Mouse (Mus musculus) neural tube, embryonic 11.5 days (tissue): ENCODE data around the gene Phyhipl. TPM values are rescaled to one million over a fixed set of nuclear protein-coding genes. Genes with fewer than 3 reads are reported as not detected.

Experiments used
- ATAC-seq: fragments of 200-750 bp; cut with Nextera tagmentation; 2 replicates; pipeline ENCODE4 v1.8.0; 2017; ENCODE audit warnings: moderate number of reproducible peaks, mild to moderate bottlenecking, moderate TSS enrichment, moderate library complexity; ENCODE audit not compliant: insufficient read depth, low FRiP score, low TSS enrichment
- DNase-seq: peaks from one replicate; pipeline ENCODE4 v3.0.0-alpha.2; 2015; ENCODE audit warnings: low spot score
- H3K27ac ChIP-seq: fragments of 300-500 bp; sonication (generic); 2 replicates; pipeline ENCODE4 v1.5.1; 2014; ENCODE audit warnings: low read depth, mild to moderate bottlenecking, low read length
- H3K27me3 ChIP-seq: fragments of 300-500 bp; sonication (generic); 2 replicates; pipeline ENCODE4 v1.6.1; 2014; ENCODE audit warnings: mild to moderate bottlenecking, low read length, mixed read lengths; ENCODE audit not compliant: control insufficient read depth, insufficient read depth
- H3K36me3 ChIP-seq: fragments of 300-500 bp; sonication (generic); 2 replicates; pipeline ENCODE4 v1.6.1; 2014; ENCODE audit warnings: mild to moderate bottlenecking, low read length, moderate library complexity, mixed read lengths; ENCODE audit not compliant: control insufficient read depth, insufficient read depth
- H3K4me1 ChIP-seq: fragments of 300-500 bp; sonication (generic); 2 replicates; pipeline ENCODE4 v1.6.1; 2014; ENCODE audit warnings: low read length, mixed read lengths; ENCODE audit not compliant: control insufficient read depth, insufficient read depth
- H3K4me2 ChIP-seq: fragments of 300-500 bp; sonication (generic); 2 replicates; pipeline ENCODE4 v1.6.1; 2014; ENCODE audit warnings: low read depth, mild to moderate bottlenecking, moderate library complexity
- H3K4me3 ChIP-seq: fragments of 300-500 bp; sonication (generic); 2 replicates; pipeline ENCODE4 v1.5.1; 2014; ENCODE audit warnings: low read depth, low read length
- H3K9ac ChIP-seq: fragments of 300-500 bp; sonication (generic); 2 replicates; pipeline ENCODE4 v1.6.1; 2014; ENCODE audit warnings: mild to moderate bottlenecking, low read length
- H3K9me3 ChIP-seq: fragments of 300-500 bp; sonication (generic); 2 replicates; pipeline ENCODE4 v1.6.1; 2016; ENCODE audit warnings: low read length; ENCODE audit not compliant: control insufficient read depth
- WGBS: fragments of 180-500 bp; shearing (Covaris S2); extraction: QIAGEN DNeasy Blood & Tissue Kit; methylation state at CpG from one replicate; pipeline ENCODE4 v1.1.7; 2014; 5-methylcytosine and 5-hydroxymethylcytosine counted together
- polyA plus RNA-seq: library from polyadenylated mRNA; unstranded; fragments of >200 nt; fragmentation: Nextera tagmentation; extraction: Ambion mirVana; gene quantifications from 2 replicates; pipeline ENCODE4 v1.2.1, GENCODE M21; 2014

Phyhipl gene
- polyA plus RNA-seq, 1 experiment from 2014 or later: 166 TPM

DNA sequence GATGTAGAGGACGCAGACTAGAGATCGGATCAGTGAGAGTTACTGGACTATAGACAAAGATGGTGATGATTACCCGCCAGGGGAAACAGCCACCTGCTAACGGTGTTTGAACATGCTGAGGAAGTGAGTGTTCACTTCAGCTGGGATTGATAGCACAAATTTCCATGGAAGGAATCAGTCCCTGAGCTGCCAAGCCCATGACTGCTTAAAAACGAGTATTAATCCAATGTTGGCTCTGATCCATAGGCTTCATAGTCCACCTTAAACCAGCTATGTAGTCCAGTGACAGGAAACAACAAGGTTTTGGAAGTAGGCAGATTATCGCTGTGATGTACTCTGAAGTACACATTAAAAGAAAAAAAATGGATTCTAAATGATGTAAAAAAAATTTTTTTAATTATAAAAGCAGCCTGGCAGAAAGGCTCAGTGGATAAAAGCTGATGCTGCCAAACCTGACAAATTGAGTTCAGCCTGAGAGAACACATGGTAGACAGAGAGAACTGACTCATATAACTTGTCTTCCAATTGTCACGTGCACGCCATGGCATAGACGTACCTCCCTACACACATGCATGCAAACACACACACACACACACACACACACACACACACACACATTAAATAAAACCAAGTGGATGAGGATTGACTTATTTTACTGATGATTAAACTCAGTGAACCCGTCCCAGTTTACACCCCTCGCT, 14.7 kb downstream of the Phyhipl start:
- no peak for ATAC-seq
- Histone ChIP-seq H3K27ac (peak overlapping the region; percentile 83), H3K36me3 (no peaks in the 10 kb centered on the region), H3K9me3 (no peaks in the 10 kb centered on the region), H3K9ac (no peak overlapping the region), H3K27me3 (no peaks in the 10 kb centered on the region), H3K4me2 (no peak overlapping the region), H3K4me3 (no peak overlapping the region), H3K4me1 (peaks cover 14% of the 10 kb centered on the region; the same call in 1 of the 2 replicates)
- DNase-seq: no peak
- 76% methylated on average over 11 of the region's 11 CpGs for WGBS

DNA sequence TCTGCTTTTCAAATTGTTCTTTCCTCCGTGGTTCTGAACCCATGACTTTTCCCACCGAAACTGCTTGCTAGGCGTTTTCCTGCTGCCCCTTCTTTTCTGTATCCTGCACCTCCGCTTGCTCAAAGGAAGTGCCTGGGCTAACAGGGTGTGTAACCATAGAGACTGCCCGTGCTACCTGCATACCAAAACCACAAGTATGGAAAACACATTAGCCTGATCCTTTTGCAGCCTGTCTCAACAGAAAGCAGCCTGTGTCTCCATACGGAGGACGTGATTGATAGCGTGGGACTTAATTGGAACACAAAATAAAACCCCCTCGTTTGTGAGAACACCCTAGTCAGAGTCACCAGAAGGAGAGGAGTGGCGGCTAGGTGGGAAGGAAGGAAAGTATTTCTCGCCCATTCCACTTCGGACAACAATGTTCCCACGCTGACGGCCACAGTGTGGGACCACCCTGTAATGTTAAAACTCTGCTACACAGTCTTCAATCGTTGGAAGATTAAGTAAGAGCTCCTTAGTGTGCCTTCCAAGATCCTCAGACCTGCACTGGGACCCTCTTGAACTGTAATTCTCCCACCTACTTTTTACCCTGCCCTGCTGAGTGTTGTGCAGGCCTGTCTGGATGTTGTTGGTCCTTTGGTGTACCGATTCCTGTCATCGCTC, 15.6 kb downstream of the Phyhipl start:
- WGBS: 31% methylated on average over 17 of the region's 17 CpGs
- ATAC-seq (peak; percentile 70), DNase-seq (peak; percentile 59)

DNA sequence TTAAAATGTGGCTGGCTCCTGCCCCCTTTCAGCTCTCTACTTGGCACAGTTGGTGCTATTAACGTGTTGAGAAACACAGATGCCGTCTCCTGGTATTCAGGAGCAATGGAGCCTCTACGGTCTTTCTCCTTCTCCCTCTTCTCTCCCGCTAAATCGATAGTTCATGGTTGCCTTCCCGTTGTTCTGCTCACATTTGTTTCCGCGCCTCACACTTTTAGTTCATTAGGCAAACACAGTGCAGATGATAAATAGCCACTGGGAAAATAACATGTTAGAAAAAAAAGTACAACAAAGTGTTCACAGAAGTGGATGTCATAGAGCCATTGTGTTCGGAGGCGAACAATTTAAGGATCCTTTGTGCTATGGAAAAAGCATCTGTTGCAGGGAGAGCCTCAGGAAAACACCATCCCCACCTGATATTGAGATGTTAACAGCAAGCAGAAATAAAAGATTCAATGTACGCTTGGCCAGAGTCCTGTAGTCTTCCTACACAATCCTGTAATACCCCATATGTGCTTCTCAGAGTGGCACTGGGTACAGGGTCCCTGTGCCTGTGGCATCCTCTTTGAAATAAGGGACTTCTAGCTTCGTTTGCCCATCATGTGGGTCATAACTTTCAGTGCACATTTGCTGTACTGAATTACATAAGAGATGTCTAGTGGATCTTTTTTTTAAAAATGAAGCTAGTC, 18.0 kb downstream of the Phyhipl start:
- Histone ChIP-seq H3K9me3 (no peaks in the 10 kb centered on the region), H3K27me3 (no peaks in the 10 kb centered on the region), H3K4me1 (peaks cover 14% of the 10 kb centered on the region; the same call in 1 of the 2 replicates), H3K4me3 (no peak overlapping the region), H3K27ac (peak overlapping the region; percentile 72), H3K36me3 (no peaks in the 10 kb centered on the region), H3K4me2 (peak overlapping the region; percentile 6), H3K9ac (no peak overlapping the region)
- ATAC-seq (peak; percentile 82), DNase-seq (peak; percentile 62)
- 41% methylated on average over 12 of the region's 12 CpGs for WGBS

More for the DNA sequence above, 15.6 kb downstream of the Phyhipl start:
- peaks cover 14% of the 10 kb centered on the region; the same call in 1 of the 2 replicates for H3K4me1 ChIP-seq
- no peaks in the 10 kb centered on the region for H3K9me3 ChIP-seq
- H3K27ac ChIP-seq: peak overlapping the region; percentile 83
- no peak overlapping the region for H3K4me3 ChIP-seq
- H3K27me3 ChIP-seq: no peaks in the 10 kb centered on the region
- no peaks in the 10 kb centered on the region for H3K36me3 ChIP-seq
- H3K9ac ChIP-seq: no peak overlapping the region
- H3K4me2 ChIP-seq: no peak overlapping the region

DNA sequence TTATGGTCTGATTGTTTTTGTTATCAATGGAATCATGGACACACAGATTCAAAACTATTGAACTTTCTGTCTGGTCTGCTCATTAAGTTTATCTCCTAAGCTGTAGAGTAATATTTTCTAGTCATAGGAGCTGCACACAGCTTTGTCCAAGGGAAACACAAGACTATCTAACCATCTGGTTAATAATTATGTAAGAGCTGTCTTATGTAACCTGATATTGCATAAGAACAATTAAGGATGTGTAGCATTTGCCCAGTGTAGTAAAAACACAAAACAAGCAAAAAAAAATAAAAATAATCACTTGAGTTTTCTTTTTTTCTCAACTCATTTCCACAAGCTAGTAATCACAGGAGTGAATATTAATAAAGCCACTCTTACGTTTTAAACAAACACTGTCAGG, 20.5 kb downstream of the Phyhipl start:
- no peak for ATAC-seq

DNA sequence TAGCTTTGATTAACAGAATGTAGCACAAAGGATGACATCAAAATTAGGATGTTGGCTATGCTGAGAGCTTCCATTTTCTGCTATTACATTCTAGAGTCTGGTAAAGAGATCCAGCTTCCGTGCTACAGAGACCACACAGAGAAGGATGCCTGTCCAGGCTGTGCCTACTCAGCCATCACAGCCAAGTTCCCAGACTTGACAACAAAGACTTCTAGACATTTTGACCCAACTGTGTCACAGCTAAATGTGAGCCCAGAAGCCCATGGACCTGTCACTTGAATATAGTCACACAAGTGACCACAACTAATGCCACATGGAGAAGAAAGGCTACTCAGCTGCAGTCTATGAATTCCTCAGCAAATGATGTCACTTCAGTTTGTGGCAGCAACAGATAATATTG, 24.6 kb downstream of the Phyhipl start:
- no peaks in the 10 kb centered on the region for H3K36me3 ChIP-seq
- H3K27me3 ChIP-seq: no peaks in the 10 kb centered on the region
- H3K9ac ChIP-seq: no peak overlapping the region
- H3K9me3 ChIP-seq: no peaks in the 10 kb centered on the region
- ATAC-seq: no peak
- DNase-seq: no peak
- WGBS: 95% methylated on average over 1 of the region's 1 CpGs
- no peak overlapping the region for H3K27ac ChIP-seq
- H3K4me3 ChIP-seq: no peak overlapping the region
- H3K4me1 ChIP-seq: no peaks in the 10 kb centered on the region
- H3K4me2 ChIP-seq: no peak overlapping the region

More for the DNA sequence above, 20.5 kb downstream of the Phyhipl start:
- Histone ChIP-seq H3K9ac (no peak overlapping the region), H3K27ac (no peak overlapping the region), H3K4me1 (peaks cover 8% of the 10 kb centered on the region; the same call in 1 of the 2 replicates), H3K36me3 (no peaks in the 10 kb centered on the region), H3K27me3 (no peaks in the 10 kb centered on the region), H3K4me3 (no peak overlapping the region), H3K9me3 (no peaks in the 10 kb centered on the region), H3K4me2 (no peak overlapping the region)
- no peak for DNase-seq
- WGBS: 87% methylated on average over 1 of the region's 1 CpGs

DNA sequence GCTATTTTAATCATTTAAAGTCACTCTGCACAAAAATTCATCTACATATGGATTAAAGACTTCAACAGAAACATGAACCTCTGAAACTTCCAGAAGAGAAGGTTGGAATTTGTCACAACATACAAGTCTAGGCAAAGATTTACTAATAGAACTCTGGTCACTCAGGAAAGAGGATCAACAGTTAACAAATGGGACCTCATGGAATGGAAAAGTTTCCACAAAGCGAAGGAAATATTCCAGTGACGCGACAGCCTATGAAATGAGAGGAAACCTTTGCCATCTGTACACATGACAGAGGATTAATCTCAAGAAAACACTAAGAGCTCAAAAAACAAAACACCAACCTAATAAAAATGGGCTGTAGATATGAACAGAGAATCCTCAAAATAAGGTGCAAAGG, 32.3 kb downstream of the Phyhipl start:
- Histone ChIP-seq H3K27me3 (no peaks in the 10 kb centered on the region), H3K27ac (no peak overlapping the region), H3K9me3 (no peaks in the 10 kb centered on the region), H3K4me2 (no peak overlapping the region), H3K4me1 (no peaks in the 10 kb centered on the region), H3K9ac (no peak overlapping the region), H3K36me3 (no peaks in the 10 kb centered on the region), H3K4me3 (no peak overlapping the region)
- no peak for DNase-seq
- ATAC-seq: no peak
- WGBS: 94% methylated on average over 3 of the region's 3 CpGs

DNA sequence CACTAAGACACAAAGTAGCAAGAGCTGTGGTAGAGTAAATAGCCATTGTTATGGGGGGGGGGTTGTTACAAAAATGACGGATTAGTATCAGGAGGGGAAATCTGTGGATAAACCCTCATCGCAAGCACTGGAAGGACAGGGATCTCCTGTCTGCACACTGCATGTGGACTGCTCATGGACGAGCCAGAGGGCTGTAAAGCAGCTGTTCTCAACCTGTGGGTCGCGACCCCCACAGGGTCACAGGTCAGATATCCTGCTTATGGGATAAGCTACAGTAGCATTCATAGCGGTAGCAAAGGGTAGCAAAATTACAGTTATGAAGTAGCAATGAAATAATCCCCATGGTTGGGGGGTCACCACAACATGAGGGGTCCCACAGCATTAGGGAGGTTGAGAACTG, 39.4 kb downstream of the Phyhipl start:
- no peaks in the 10 kb centered on the region for H3K36me3 ChIP-seq
- no peak overlapping the region for H3K4me3 ChIP-seq
- no peak overlapping the region for H3K27ac ChIP-seq
- H3K9ac ChIP-seq: no peak overlapping the region
- H3K9me3 ChIP-seq: no peaks in the 10 kb centered on the region
- WGBS: 80% methylated on average over 6 of the region's 6 CpGs
- ATAC-seq (no peak), DNase-seq (no peak)
- no peaks in the 10 kb centered on the region for H3K4me1 ChIP-seq
- no peaks in the 10 kb centered on the region for H3K27me3 ChIP-seq
- H3K4me2 ChIP-seq: no peak overlapping the region

DNA sequence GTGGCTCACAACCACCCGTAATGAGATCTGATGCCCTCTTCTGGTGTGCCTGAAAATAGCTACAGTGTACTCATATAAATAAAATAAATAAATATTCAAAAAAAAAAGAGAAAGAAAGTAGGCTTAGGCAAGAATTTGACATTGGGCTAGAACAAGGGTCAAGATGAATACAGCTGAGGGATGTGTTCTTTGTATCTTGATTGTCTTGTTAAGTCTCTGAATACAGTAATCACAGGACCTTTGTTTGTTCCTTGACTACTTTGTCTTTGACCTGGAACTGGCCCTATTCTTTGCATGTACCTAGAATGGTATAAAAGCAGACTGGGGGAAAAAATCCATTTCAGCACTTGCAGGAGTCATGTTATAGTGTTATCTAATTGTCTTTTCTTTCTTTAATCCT, 44.1 kb downstream of the Phyhipl start:
- WGBS: 89% methylated on average over 1 of the region's 1 CpGs
- Histone ChIP-seq H3K9ac (no peak overlapping the region), H3K4me3 (no peak overlapping the region), H3K36me3 (no peaks in the 10 kb centered on the region), H3K4me1 (no peaks in the 10 kb centered on the region), H3K4me2 (no peak overlapping the region), H3K9me3 (no peaks in the 10 kb centered on the region), H3K27ac (no peak overlapping the region), H3K27me3 (no peaks in the 10 kb centered on the region)
- DNase-seq: no peak
- ATAC-seq: no peak
